Mouse (Mus musculus) brain, embryonic 14.5 days (tissue): ENCODE results near the gene Fam149a. TPM values are rescaled to one million over a fixed set of nuclear protein-coding genes. Genes with fewer than 3 reads are reported as not detected.
"Not testable (repeated sequence)": the region's sequence is repeated elsewhere in the genome, so short reads cannot be mapped to it uniquely, and the experiment has no call there.

ENCODE experiments used
- DNase-seq: peaks from one replicate; pipeline ENCODE4 v3.0.0-alpha.2; 2011; ENCODE audit warnings: low read depth
- CTCF ChIP-seq: fragments of 200-500 bp; IDR thresholded peaks from 2 replicates; pipeline ENCODE4 v1.5.1; 2012; ENCODE audit warnings: inconsistent platforms, mild to moderate bottlenecking, moderate library complexity, borderline replicate concordance; ENCODE audit not compliant: insufficient read depth, insufficient read length; ENCODE audit errors: extremely low read depth
- POLR2A ChIP-seq: fragments of 200-500 bp; IDR thresholded peaks from 2 replicates; pipeline ENCODE4 v1.6.1; 2012; ENCODE audit warnings: mild to moderate bottlenecking, inconsistent platforms, borderline replicate concordance; ENCODE audit not compliant: poor library complexity, insufficient read depth, insufficient read length, severe bottlenecking; ENCODE audit errors: extremely low read depth
- polyA plus RNA-seq: library from polyadenylated mRNA; depleted of rRNA; stranded (reverse); fragments of >200 nt; gene quantifications from 2 replicates; pipeline ENCODE4 v1.2.3, GENCODE M21; 2012; rRNA removed

The Fam149a gene
- polyA plus RNA-seq, 1 experiment = 7.9 TPM

- TF ChIP-seq POLR2A (no peak), CTCF (no peak)
- no peak for DNase-seq
These were observed 51.2 kb downstream of the Fam149a start for GRCm38 (mm10) chr8:45330856-45331255.

GRCm38 (mm10) chr8:45329206-45329980 is 52.7 kb downstream of the Fam149a start:
- no peak for TF ChIP-seq CTCF
- no peak for TF ChIP-seq POLR2A
- DNase-seq = no peak

- not testable (repeated sequence) for DNase-seq
These were observed 55.0 kb downstream of the Fam149a start for GRCm38 (mm10) chr8:45327076-45327475.

- TF ChIP-seq CTCF = no peak
- no peak for TF ChIP-seq POLR2A
- no peak for DNase-seq
These were observed 57.9 kb downstream of the Fam149a start for GRCm38 (mm10) chr8:45324151-45324550.

- no peak for DNase-seq
- TF ChIP-seq CTCF = no peak
- TF ChIP-seq POLR2A = no peak
These were observed 60.7 kb downstream of the Fam149a start for GRCm38 (mm10) chr8:45321365-45321764.

- TF ChIP-seq CTCF (no peak), POLR2A (no peak)
These were observed 61.2 kb downstream of the Fam149a start for GRCm38 (mm10) chr8:45320930-45321329.

GRCm38 (mm10) chr8:45310967-45311366 is 71.1 kb downstream of the Fam149a start:
- DNase-seq = no peak
- TF ChIP-seq POLR2A = no peak
- no peak for TF ChIP-seq CTCF

More at GRCm38 (mm10) chr8:45320930-45321329, 61.2 kb downstream of the Fam149a start:
- DNase-seq = no peak

GRCm38 (mm10) chr8:45308366-45308765 is 73.7 kb downstream of the Fam149a start, which contains the start of gene Gm45753:
Gm45753 (minus strand) TSS chr8:45308466.
- no peak for DNase-seq
- TF ChIP-seq POLR2A = no peak
- no peak for TF ChIP-seq CTCF

GRCm38 (mm10) chr8:45305479-45305878 is 76.6 kb downstream of the Fam149a start:
- no peak for TF ChIP-seq POLR2A
- TF ChIP-seq CTCF = no peak
- no peak for DNase-seq

- DNase-seq = no peak
- TF ChIP-seq CTCF (no peak), POLR2A (no peak)
These were observed 77.7 kb downstream of the Fam149a start for GRCm38 (mm10) chr8:45304354-45304753.

- peak; percentile 38 for DNase-seq
- no peak for TF ChIP-seq CTCF
- TF ChIP-seq POLR2A = no peak
These were observed 79.7 kb downstream of the Fam149a start for GRCm38 (mm10) chr8:45302390-45302789.

GRCm38 (mm10) chr8:45295276-45295675 is 86.8 kb downstream of the Fam149a start:
- DNase-seq = no peak
- TF ChIP-seq POLR2A = no peak
- no peak for TF ChIP-seq CTCF

GRCm38 (mm10) chr8:45294687-45295086 is 87.4 kb downstream of the Fam149a start, which contains the start of gene Klkb1:
Klkb1 (minus strand) TSS chr8:45294859.
- no peak for TF ChIP-seq CTCF
- TF ChIP-seq POLR2A = no peak
- DNase-seq = no peak

GRCm38 (mm10) chr8:45291790-45292189 is 90.3 kb downstream of the Fam149a start:
- TF ChIP-seq POLR2A (no peak), CTCF (no peak)
- peak; percentile 79 for DNase-seq

Other genes with a start within 250 kb of the Fam149a start
- gene F11, start 120.3 kb downstream of the Fam149a start, polyA plus RNA-seq = 0.09 TPM in 1 of 2 replicates, not detected in the other
- 0.03 TPM in 2 replicates for gene Klkb1, start 87.4 kb downstream of the Fam149a start, polyA plus RNA-seq
- not detected in 2 replicates for gene Gm45753, start 73.8 kb downstream of the Fam149a start, polyA plus RNA-seq
- 0.82 and 1.3 TPM in 2 replicates for gene Cyp4v3, start 49.1 kb downstream of the Fam149a start, polyA plus RNA-seq
- 1.2 and 1.3 TPM in 2 replicates for gene Tlr3, start 28.8 kb upstream of the Fam149a start, polyA plus RNA-seq
- 78.0 and 81.7 TPM in 2 replicates for gene Sorbs2, start 125.5 kb upstream of the Fam149a start, polyA plus RNA-seq